In genomic region chr6:17381690-17382089, GRCm38 (mm10) we compare ENCODE assay signal across 27 mouse cellular contexts.
DNase-seq lines count a peak whose midpoint lies in the region; ATAC-seq lines count a peak whose summit lies in the region.
"Had no signal": no experiment of that assay in that cellular context is flagged by ENCODE, and none has a peak within 500 bp of the region (broad histone marks: within the 10 kb centered on the region; RNA-seq: fewer than 3 reads in every experiment).

No protein-coding gene starts in this region.

- no peak overlapping the region for H3K4me2 ChIP-seq in kidney, embryonic 15.5 days
- H3K4me2 ChIP-seq: forebrain, embryonic 15.5 days; heart, embryonic 13.5 days; hindbrain, embryonic 14.5 days; lung, embryonic 14.5 days; midbrain, embryonic 15.5 days; neural tube, embryonic 12.5 days had no signal

- H3K36me3 ChIP-seq in kidney, embryonic 15.5 days = no peaks in the 10 kb centered on the region
- H3K36me3 ChIP-seq in limb, embryonic 10.5 days = no peaks in the 10 kb centered on the region
- H3K36me3 ChIP-seq: forebrain, embryonic 15.5 days; heart, embryonic 13.5 days; midbrain, embryonic 15.5 days; neural tube, embryonic 12.5 days had no signal

- WGBS in kidney, embryonic 15.5 days = 52% methylated on average over 6 of the region's 6 CpGs
- 74% methylated on average over 6 of the region's 6 CpGs for WGBS in limb, embryonic 10.5 days

- no peak overlapping the region for H3K4me3 ChIP-seq in kidney, embryonic 15.5 days (replicated peaks)
- H3K4me3 ChIP-seq in limb, embryonic 10.5 days = no peak overlapping the region
- H3K4me3 ChIP-seq: forebrain, embryonic 15.5 days; gastrocnemius, adult 2 months; heart, adult 2 months; heart, embryonic 13.5 days; midbrain, embryonic 15.5 days; neural tube, embryonic 12.5 days had no signal

- H3K9ac ChIP-seq in kidney, embryonic 15.5 days = no peak overlapping the region
- H3K9ac ChIP-seq: forebrain, embryonic 15.5 days; heart, embryonic 13.5 days; hindbrain, embryonic 14.5 days; liver, embryonic 14.5 days; lung, embryonic 14.5 days; midbrain, embryonic 15.5 days; neural tube, embryonic 12.5 days had no signal

- no peaks in the 10 kb centered on the region for H3K4me1 ChIP-seq in kidney, embryonic 15.5 days
- no peaks in the 10 kb centered on the region for H3K4me1 ChIP-seq in limb, embryonic 10.5 days
- H3K4me1 ChIP-seq: forebrain, embryonic 15.5 days; heart, embryonic 13.5 days; midbrain, embryonic 15.5 days; neural tube, embryonic 12.5 days had no signal

- H3K27ac ChIP-seq in kidney, embryonic 15.5 days = no peak overlapping the region
- no peak overlapping the region for H3K27ac ChIP-seq in limb, embryonic 10.5 days
- H3K27ac ChIP-seq: forebrain, embryonic 15.5 days; gastrocnemius, adult 2 months; heart, adult 2 months; heart, embryonic 13.5 days; hindbrain, embryonic 14.5 days; liver, embryonic 14.5 days; midbrain, embryonic 15.5 days; neural tube, embryonic 12.5 days had no signal

- peak; percentile 30 for DNase-seq in fat pad, adult 2 months (ENCODE audit: extremely low read depth, low read depth, low spot score)
- DNase-seq in gonadal fat pad, adult 2 months (ENCODE audit: low read depth) = peak; percentile 31
- DNase-seq in kidney, postnatal 25 days = peak; percentile 18 to 54
- no peak for DNase-seq in limb, embryonic 10.5 days (ENCODE audit: low spot score)
- DNase-seq in spleen, postnatal 4 days (ENCODE audit: low spot score in 2 of 2) = no peak
- DNase-seq: adrenal gland, adult 8-10 months; B cell, adult 2 months; cerebellum, adult 8-10 months; cerebellum, postnatal 25 days; gastrocnemius, adult 2 months; gastrocnemius, postnatal 36 days; heart, adult 2 months; heart, postnatal 10 days; layer of hippocampus, postnatal 36 days; liver; lung, embryonic 14.5 days; lung, postnatal 14 days; right cerebral cortex, postnatal 4 days had no signal

- ATAC-seq in kidney, embryonic 15.5 days (replicated peaks; ENCODE audit: low FRiP score) = peak; percentile 54; the same call in 1 of the 2 replicates
- ATAC-seq: activated CD4-positive, CD25-positive, alpha-beta regulatory T cell, adult 4 months; forebrain, embryonic 15.5 days; midbrain, embryonic 15.5 days had no signal

- no peaks in the 10 kb centered on the region for H3K9me3 ChIP-seq in kidney, embryonic 15.5 days (replicated peaks)
- no peaks in the 10 kb centered on the region for H3K9me3 ChIP-seq in limb, embryonic 10.5 days (replicated peaks)
- H3K9me3 ChIP-seq: forebrain, embryonic 15.5 days; heart, embryonic 13.5 days; midbrain, embryonic 15.5 days; neural tube, embryonic 12.5 days had no signal

- H3K27me3 ChIP-seq in kidney, embryonic 15.5 days = no peaks in the 10 kb centered on the region
- no peaks in the 10 kb centered on the region for H3K27me3 ChIP-seq in limb, embryonic 10.5 days (ENCODE audit: low read depth, poor library complexity, severe bottlenecking)
- H3K27me3 ChIP-seq: CH12.LX; forebrain, embryonic 15.5 days; heart, embryonic 13.5 days; midbrain, embryonic 15.5 days; neural tube, embryonic 12.5 days had no signal

Comparison
In these comparisons a context has a peak if more than half of its experiments do, and no peak if none do; other contexts are left out.
1. DNase-seq: peak in fat pad, adult 2 months (single experiment), gonadal fat pad, adult 2 months (single experiment) and kidney, postnatal 25 days (2 of 2); none in limb, embryonic 10.5 days (single experiment) and spleen, postnatal 4 days (0 of 2).